Mouse (Mus musculus) thymus, adult 2 months (tissue): ENCODE measurements around the gene Pbx1. TPM values are rescaled to one million over a fixed set of nuclear protein-coding genes. Genes with fewer than 3 reads are reported as not detected.

Experiments
- DNase-seq: peaks from one replicate; pipeline ENCODE4 v3.0.0; 2021
- H3K27ac ChIP-seq: fragments of 200-500 bp; 2 replicates; pipeline ENCODE4 v1.5.1; 2012; ENCODE audit warnings: low read length, control low read depth; ENCODE audit not compliant: control insufficient read depth, insufficient read depth
- H3K27me3 ChIP-seq: fragments of 200-500 bp; 2 replicates; pipeline ENCODE4 v1.6.1; 2012; ENCODE audit warnings: mild to moderate bottlenecking, low read length, moderate library complexity, mixed read lengths; ENCODE audit not compliant: control insufficient read depth, insufficient read depth
- H3K36me3 ChIP-seq: fragments of 200-500 bp; 2 replicates; pipeline ENCODE4 v1.6.1; 2012; ENCODE audit warnings: mild to moderate bottlenecking, low read length, moderate library complexity; ENCODE audit not compliant: control insufficient read depth, insufficient read depth
- H3K4me1 ChIP-seq: fragments of 200-500 bp; replicated peaks from 2 replicates; pipeline ENCODE4 v1.6.1; 2012; ENCODE audit warnings: low read length; ENCODE audit not compliant: control insufficient read depth, insufficient read depth
- H3K4me3 ChIP-seq: fragments of 200-500 bp; 2 replicates; pipeline ENCODE4 v1.5.1; 2012; ENCODE audit warnings: mild to moderate bottlenecking, low read length, control low read depth, moderate library complexity; ENCODE audit not compliant: control insufficient read depth, insufficient read depth
- CTCF ChIP-seq: fragments of 200-500 bp; IDR thresholded peaks from 2 replicates; pipeline ENCODE4 v1.5.1; 2012; ENCODE audit warnings: mild to moderate bottlenecking, control low read depth, low read length, moderate library complexity, borderline replicate concordance; ENCODE audit not compliant: control insufficient read depth, poor library complexity, insufficient read depth; ENCODE audit errors: extremely low read depth
- POLR2A ChIP-seq: fragments of 200-500 bp; IDR thresholded peaks from 2 replicates; pipeline ENCODE4 v1.6.1; 2012; ENCODE audit warnings: mild to moderate bottlenecking, low read length, control low read depth, moderate library complexity; ENCODE audit not compliant: control insufficient read depth, poor library complexity, insufficient read depth; ENCODE audit errors: extremely low read depth
- WGBS: fragments of 180-500 bp; shearing (Covaris S2); methylation state at CpG from one replicate; pipeline ENCODE4 v1.1.7; 2018; 5-methylcytosine and 5-hydroxymethylcytosine counted together
- polyA plus RNA-seq: library from polyadenylated mRNA; depleted of rRNA; stranded (reverse); fragments of >200 nt; gene quantifications from 2 replicates; pipeline ENCODE4 v1.2.3, GENCODE M21; 2012

Gene Pbx1
- polyA plus RNA-seq, 1 experiment, result 13.0 TPM

- Histone ChIP-seq H3K4me1 (no peaks in the 10 kb centered on the region), H3K4me3 (no peak overlapping the region), H3K27ac (no peak overlapping the region), H3K27me3 (no peaks in the 10 kb centered on the region), H3K36me3 (no peaks in the 10 kb centered on the region)
- TF ChIP-seq POLR2A (no peak), CTCF (no peak)
- WGBS, result 95% methylated on average over 6 of the region's 6 CpGs
- no peak for DNase-seq
Observed at GRCm38 (mm10) chr1:168386159-168386558, 45.9 kb downstream of the Pbx1 start.

- Histone ChIP-seq H3K27ac (no peak overlapping the region), H3K4me3 (no peak overlapping the region), H3K27me3 (no peaks in the 10 kb centered on the region), H3K36me3 (no peaks in the 10 kb centered on the region), H3K4me1 (no peaks in the 10 kb centered on the region)
- TF ChIP-seq CTCF (no peak), POLR2A (no peak)
- 8% methylated on average over 6 of the region's 6 CpGs for WGBS
- no peak for DNase-seq
Observed at GRCm38 (mm10) chr1:168384594-168384955, 47.5 kb downstream of the Pbx1 start.

- Histone ChIP-seq H3K27ac (no peak overlapping the region), H3K36me3 (no peaks in the 10 kb centered on the region), H3K4me1 (no peaks in the 10 kb centered on the region), H3K27me3 (no peaks in the 10 kb centered on the region), H3K4me3 (no peak overlapping the region)
- 92% methylated on average over 5 of the region's 5 CpGs for WGBS
- no peak for DNase-seq
- TF ChIP-seq CTCF, result no peak
- no peak for TF ChIP-seq POLR2A
Observed at GRCm38 (mm10) chr1:168383832-168384593, 48.1 kb downstream of the Pbx1 start.

GRCm38 (mm10) chr1:168382823-168383157, 49.3 kb downstream of the Pbx1 start:
- Histone ChIP-seq H3K36me3 (no peaks in the 10 kb centered on the region), H3K4me3 (no peak overlapping the region), H3K27ac (no peak overlapping the region), H3K4me1 (no peaks in the 10 kb centered on the region), H3K27me3 (no peaks in the 10 kb centered on the region)
- DNase-seq, result no peak
- no peak for TF ChIP-seq POLR2A
- no peak for TF ChIP-seq CTCF
- 76% methylated on average over 4 of the region's 4 CpGs for WGBS

- Histone ChIP-seq H3K36me3 (no peaks in the 10 kb centered on the region), H3K4me1 (no peaks in the 10 kb centered on the region), H3K27me3 (no peaks in the 10 kb centered on the region), H3K4me3 (no peak overlapping the region), H3K27ac (no peak overlapping the region)
- TF ChIP-seq CTCF, result no peak
- no peak for TF ChIP-seq POLR2A
- WGBS, result 88% methylated on average over 9 of the region's 9 CpGs
- no peak for DNase-seq
Observed at GRCm38 (mm10) chr1:168382106-168382822, 49.8 kb downstream of the Pbx1 start.

- no peaks in the 10 kb centered on the region for H3K4me1 ChIP-seq
- H3K27ac ChIP-seq, result no peak overlapping the region
Observed at GRCm38 (mm10) chr1:168381451-168381850, 50.6 kb downstream of the Pbx1 start.

More at GRCm38 (mm10) chr1:168381451-168381850, 50.6 kb downstream of the Pbx1 start:
- Histone ChIP-seq H3K4me3 (no peak overlapping the region), H3K27me3 (no peaks in the 10 kb centered on the region), H3K36me3 (no peaks in the 10 kb centered on the region)
- TF ChIP-seq CTCF (no peak), POLR2A (no peak)
- 97% methylated on average over 4 of the region's 4 CpGs for WGBS
- no peak for DNase-seq
